Mouse (Mus musculus): ENCODE measurements at regions not wholly inside any gene's neighbourhood (a gene's known extent, or its start where the extent isn't known, plus 50 kb on each side); places are given as distances from the start of the nearest gene placed in this dataset.
"Not testable (repeated sequence)": the region's sequence is repeated elsewhere in the genome, so short reads cannot be mapped to it uniquely, and the experiment has no call there.

DNA sequence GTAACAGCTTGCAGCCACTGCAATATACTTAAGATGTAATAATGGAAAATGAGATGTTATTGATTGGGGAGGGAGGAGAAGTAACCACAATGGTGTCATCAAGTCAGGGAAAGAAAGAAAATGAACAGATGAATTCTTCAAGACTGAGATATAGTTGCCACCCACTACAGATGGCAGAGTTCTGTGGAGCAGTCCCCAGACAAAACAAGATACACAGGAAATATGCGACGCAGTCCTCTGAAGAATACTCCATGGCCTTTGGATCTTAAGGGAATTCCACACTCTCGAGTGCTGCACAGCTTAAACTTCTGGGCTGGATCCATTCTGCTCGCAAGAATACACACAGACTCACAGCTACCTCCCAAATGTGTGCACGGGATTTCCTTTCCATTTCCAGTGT lies 113.4 kb downstream of the Sox4 start:
- no peak overlapping the region for H3K27ac ChIP-seq (ENCODE audit: control insufficient read depth, low read depth, low read length)
- H3K4me1 ChIP-seq (ENCODE audit: control insufficient read depth in 1 of 2, insufficient read depth in 2 of 2, low read length in 2 of 2) = no peaks in the 10 kb centered on the region
- H3K27me3 ChIP-seq (ENCODE audit: control insufficient read depth in 1 of 2, insufficient read depth in 2 of 2, low read length in 2 of 2) = no peaks in the 10 kb centered on the region
- no peak overlapping the region for H3K9ac ChIP-seq (ENCODE audit: control insufficient read depth, low read depth, low read length, poor library complexity, severe bottlenecking)
- no peaks in the 10 kb centered on the region for H3K79me2 ChIP-seq (ENCODE audit: control insufficient read depth, insufficient read depth, low read length, poor library complexity)
- no peaks in the 10 kb centered on the region for H3K9me3 ChIP-seq (replicated peaks; ENCODE audit: insufficient read depth, low read length)
- no peak for DNase-seq (ENCODE audit: low read depth, low spot score)
- no peaks in the 10 kb centered on the region for H3K36me3 ChIP-seq (ENCODE audit: control insufficient read depth in 1 of 2, insufficient read depth in 2 of 2, low read length in 2 of 2)
- no peak overlapping the region for H3K4me3 ChIP-seq (ENCODE audit: control insufficient read depth in 1 of 2, insufficient read depth in 1 of 2, low read depth in 2 of 2, low read length in 2 of 2)
- TF ChIP-seq JUND (IDR thresholded peaks at IDR 0.05; ENCODE audit: low read depth, low read length) (no peak), MYB (IDR thresholded peaks at IDR 0.05; ENCODE audit: low read depth, low read length) (no peak), ZC3H11A (IDR thresholded peaks at IDR 0.05; ENCODE audit: low read depth, low read length) (no peak), MYC (IDR thresholded peaks at IDR 0.05; ENCODE audit: low read depth, low read length) (no peak), CHD2 (IDR thresholded peaks at IDR 0.05; ENCODE audit: low read length) (no peak), ETS1 (IDR thresholded peaks at IDR 0.05; ENCODE audit: low read depth, low read length) (no peak)

GRCm38 (mm10) chr13:28839084-28839483 lies 114.4 kb downstream of the Sox4 start:
- no peak for DNase-seq (ENCODE audit: low read depth, low spot score)
- H3K4me3 ChIP-seq (ENCODE audit: control insufficient read depth in 1 of 2, insufficient read depth in 1 of 2, low read depth in 2 of 2, low read length in 2 of 2) = no peak overlapping the region

GRCm38 (mm10) chr13:28838216-28838615 lies 115.3 kb downstream of the Sox4 start:
- H3K4me3 ChIP-seq (ENCODE audit: control insufficient read depth in 1 of 2, insufficient read depth in 1 of 2, low read depth in 2 of 2, low read length in 2 of 2) = no peak overlapping the region
- TF ChIP-seq EP300 (IDR thresholded peaks at IDR 0.05; ENCODE audit: low read depth in 1 of 2, low read length in 2 of 2) (no peak), USF1 (IDR thresholded peaks at IDR 0.05; ENCODE audit: low read depth, low read length) (no peak), ELF1 (IDR thresholded peaks at IDR 0.05; ENCODE audit: low read depth, low read length) (no peak), CTCF (IDR thresholded peaks at IDR 0.05 in 2 of 3, conservative IDR thresholded peaks at IDR 0.05 in 1 of 3; ENCODE audit: control insufficient read depth in 1 of 3, insufficient read depth in 1 of 3, low read depth in 2 of 3, low read length in 3 of 3, poor library complexity in 1 of 3, severe bottlenecking in 1 of 3) (no peak), UBTF (IDR thresholded peaks at IDR 0.05; ENCODE audit: borderline replicate concordance, insufficient read depth, low read depth, low read length) (no peak), TAL1 (IDR thresholded peaks at IDR 0.05; ENCODE audit: low read length) (no peak), POLR2AphosphoS5 (IDR thresholded peaks at IDR 0.05; ENCODE audit: borderline replicate concordance, low read depth, low read length) (no peak), BHLHE40 (IDR thresholded peaks at IDR 0.05; ENCODE audit: borderline replicate concordance, low read depth, low read length) (no peak), RCOR1 (IDR thresholded peaks at IDR 0.05; ENCODE audit: low read depth, low read length) (no peak), ZMIZ1 (IDR thresholded peaks at IDR 0.05; ENCODE audit: low read depth, low read length) (no peak)
- no peaks in the 10 kb centered on the region for H3K79me2 ChIP-seq (ENCODE audit: control insufficient read depth, insufficient read depth, low read length, poor library complexity)
- H3K36me3 ChIP-seq (ENCODE audit: control insufficient read depth in 1 of 2, insufficient read depth in 2 of 2, low read length in 2 of 2) = no peaks in the 10 kb centered on the region
- H3K4me1 ChIP-seq (ENCODE audit: control insufficient read depth in 1 of 2, insufficient read depth in 2 of 2, low read length in 2 of 2) = no peaks in the 10 kb centered on the region
- H3K9ac ChIP-seq (ENCODE audit: control insufficient read depth, low read depth, low read length, poor library complexity, severe bottlenecking) = no peak overlapping the region
- H3K27ac ChIP-seq (ENCODE audit: control insufficient read depth, low read depth, low read length) = no peak overlapping the region
- DNase-seq (ENCODE audit: low read depth, low spot score) = no peak
- no peaks in the 10 kb centered on the region for H3K27me3 ChIP-seq (ENCODE audit: control insufficient read depth in 1 of 2, insufficient read depth in 2 of 2, low read length in 2 of 2)
- no peaks in the 10 kb centered on the region for H3K9me3 ChIP-seq (replicated peaks; ENCODE audit: insufficient read depth, low read length)

More at GRCm38 (mm10) chr13:28839084-28839483, 114.4 kb downstream of the Sox4 start:
- H3K79me2 ChIP-seq (ENCODE audit: control insufficient read depth, insufficient read depth, low read length, poor library complexity) = no peaks in the 10 kb centered on the region
- H3K4me1 ChIP-seq (ENCODE audit: control insufficient read depth in 1 of 2, insufficient read depth in 2 of 2, low read length in 2 of 2) = no peaks in the 10 kb centered on the region
- no peaks in the 10 kb centered on the region for H3K36me3 ChIP-seq (ENCODE audit: control insufficient read depth in 1 of 2, insufficient read depth in 2 of 2, low read length in 2 of 2)
- H3K27me3 ChIP-seq (ENCODE audit: control insufficient read depth in 1 of 2, insufficient read depth in 2 of 2, low read length in 2 of 2) = no peaks in the 10 kb centered on the region
- no peaks in the 10 kb centered on the region for H3K9me3 ChIP-seq (replicated peaks; ENCODE audit: insufficient read depth, low read length)
- no peak for TF ChIP-seq MAFK (IDR thresholded peaks at IDR 0.05; ENCODE audit: borderline replicate concordance, low read depth, low read length)
- TF ChIP-seq HCFC1 (IDR thresholded peaks at IDR 0.05; ENCODE audit: low read depth, low read length) = no peak
- TF ChIP-seq RCOR1 (IDR thresholded peaks at IDR 0.05; ENCODE audit: low read depth, low read length) = no peak
- TF ChIP-seq CHD1 (IDR thresholded peaks at IDR 0.05; ENCODE audit: low read depth, low read length) = no peak
- no peak for TF ChIP-seq UBTF (IDR thresholded peaks at IDR 0.05; ENCODE audit: borderline replicate concordance, insufficient read depth, low read depth, low read length)
- no peak for TF ChIP-seq TAL1 (IDR thresholded peaks at IDR 0.05; ENCODE audit: low read length)
- no peak for TF ChIP-seq GABPA (IDR thresholded peaks at IDR 0.05; ENCODE audit: low read depth, low read length)
- TF ChIP-seq MYB (IDR thresholded peaks at IDR 0.05; ENCODE audit: low read depth, low read length) = no peak
- TF ChIP-seq E2F4 (IDR thresholded peaks at IDR 0.05; ENCODE audit: borderline replicate concordance, low read depth, low read length) = no peak
- TF ChIP-seq POLR2A (IDR thresholded peaks at IDR 0.05; ENCODE audit: control insufficient read depth in 1 of 2, insufficient read depth in 1 of 2, low read depth in 1 of 2, low read length in 2 of 2, poor library complexity in 1 of 2) = no peak
- H3K27ac ChIP-seq (ENCODE audit: control insufficient read depth, low read depth, low read length) = no peak overlapping the region
- H3K9ac ChIP-seq (ENCODE audit: control insufficient read depth, low read depth, low read length, poor library complexity, severe bottlenecking) = no peak overlapping the region

GRCm38 (mm10) chr13:28837196-28837595 lies 116.3 kb downstream of the Sox4 start:
- not testable (repeated sequence) for H3K4me3 ChIP-seq (ENCODE audit: control insufficient read depth in 1 of 2, insufficient read depth in 1 of 2, low read depth in 2 of 2, low read length in 2 of 2); H3K36me3 ChIP-seq (ENCODE audit: control insufficient read depth in 1 of 2, insufficient read depth in 2 of 2, low read length in 2 of 2); H3K27ac ChIP-seq (ENCODE audit: control insufficient read depth, low read depth, low read length); H3K27me3 ChIP-seq (ENCODE audit: control insufficient read depth in 1 of 2, insufficient read depth in 2 of 2, low read length in 2 of 2); H3K79me2 ChIP-seq (ENCODE audit: control insufficient read depth, insufficient read depth, low read length, poor library complexity); H3K4me1 ChIP-seq (ENCODE audit: control insufficient read depth in 1 of 2, insufficient read depth in 2 of 2, low read length in 2 of 2); H3K9me3 ChIP-seq (replicated peaks; ENCODE audit: insufficient read depth, low read length); H3K9ac ChIP-seq (ENCODE audit: control insufficient read depth, low read depth, low read length, poor library complexity, severe bottlenecking); DNase-seq (ENCODE audit: low read depth, low spot score)

Measured in MEL (cell line).